Mouse (Mus musculus): Measurements from ENCODE around the gene Lbhd1. TPM values are rescaled to one million over a fixed set of nuclear protein-coding genes. Genes with fewer than 3 reads are reported as not detected.

Lbhd1 gene
- polyA plus RNA-seq, 1 experiment from 2014 or later: 30.5 TPM

GRCm38 (mm10) chr19:8898576-8898975 lies 15.0 kb downstream of the Lbhd1 start:
- H3K4me2 ChIP-seq (ENCODE audit: low read length): peak overlapping the region; percentile 84
- peaks cover 23% of the 10 kb centered on the region for H3K4me1 ChIP-seq (ENCODE audit: control insufficient read depth, insufficient read depth, low read length)
- H3K27ac ChIP-seq (ENCODE audit: low read length): peak overlapping the region; percentile 91
- H3K27me3 ChIP-seq (ENCODE audit: control insufficient read depth, insufficient read depth, low read depth, low read length): no peaks in the 10 kb centered on the region
- H3K9ac ChIP-seq (ENCODE audit: low read depth, low read length): peak overlapping the region; percentile 88
- H3K36me3 ChIP-seq (ENCODE audit: control insufficient read depth, insufficient read depth, low read length): peaks cover 15% of the 10 kb centered on the region
- 14% methylated on average over 13 of the region's 13 CpGs for WGBS
- H3K9me3 ChIP-seq (replicated peaks; ENCODE audit: control insufficient read depth, low read length, poor library complexity, severe bottlenecking): no peaks in the 10 kb centered on the region
- ATAC-seq: no peak
- H3K4me3 ChIP-seq (ENCODE audit: low read depth, low read length): peak overlapping the region; percentile 71

GRCm38 (mm10) chr19:8899079-8899478 lies 15.5 kb downstream of the Lbhd1 start:
- Histone ChIP-seq H3K9me3 (replicated peaks; ENCODE audit: control insufficient read depth, low read length, poor library complexity, severe bottlenecking) (no peaks in the 10 kb centered on the region), H3K4me3 (ENCODE audit: low read depth, low read length) (peak overlapping the region; percentile 71), H3K36me3 (ENCODE audit: control insufficient read depth, insufficient read depth, low read length) (peaks cover 15% of the 10 kb centered on the region), H3K9ac (ENCODE audit: low read depth, low read length) (peak overlapping the region; percentile 88), H3K4me1 (ENCODE audit: control insufficient read depth, insufficient read depth, low read length) (peaks cover 18% of the 10 kb centered on the region), H3K27ac (ENCODE audit: low read length) (no peak overlapping the region), H3K4me2 (ENCODE audit: low read length) (peak overlapping the region; percentile 84), H3K27me3 (ENCODE audit: control insufficient read depth, insufficient read depth, low read depth, low read length) (no peaks in the 10 kb centered on the region)
- ATAC-seq: no peak
- 63% methylated on average over 3 of the region's 3 CpGs for WGBS

- Histone ChIP-seq H3K4me3 (ENCODE audit: low read depth, low read length) (no peak overlapping the region), H3K27me3 (ENCODE audit: control insufficient read depth, insufficient read depth, low read depth, low read length) (no peaks in the 10 kb centered on the region), H3K4me2 (ENCODE audit: low read length) (no peak overlapping the region), H3K36me3 (ENCODE audit: control insufficient read depth, insufficient read depth, low read length) (peaks cover 36% of the 10 kb centered on the region), H3K9ac (ENCODE audit: low read depth, low read length) (no peak overlapping the region), H3K27ac (ENCODE audit: low read length) (no peak overlapping the region), H3K9me3 (replicated peaks; ENCODE audit: control insufficient read depth, low read length, poor library complexity, severe bottlenecking) (no peaks in the 10 kb centered on the region), H3K4me1 (ENCODE audit: control insufficient read depth, insufficient read depth, low read length) (peaks cover 9% of the 10 kb centered on the region)
- ATAC-seq: no peak
- 95% methylated on average over 5 of the region's 5 CpGs for WGBS
Measured at GRCm38 (mm10) chr19:8903412-8903811, 19.9 kb downstream of the Lbhd1 start.

- Histone ChIP-seq H3K36me3 (ENCODE audit: control insufficient read depth, insufficient read depth, low read length) (peaks cover 65% of the 10 kb centered on the region), H3K9ac (ENCODE audit: low read depth, low read length) (no peak overlapping the region), H3K27ac (ENCODE audit: low read length) (no peak overlapping the region), H3K27me3 (ENCODE audit: control insufficient read depth, insufficient read depth, low read depth, low read length) (no peaks in the 10 kb centered on the region), H3K9me3 (replicated peaks; ENCODE audit: control insufficient read depth, low read length, poor library complexity, severe bottlenecking) (no peaks in the 10 kb centered on the region), H3K4me2 (ENCODE audit: low read length) (no peak overlapping the region), H3K4me1 (ENCODE audit: control insufficient read depth, insufficient read depth, low read length) (no peaks in the 10 kb centered on the region), H3K4me3 (ENCODE audit: low read depth, low read length) (no peak overlapping the region)
- 91% methylated on average over 6 of the region's 6 CpGs for WGBS
- ATAC-seq: no peak
Measured at GRCm38 (mm10) chr19:8908531-8908930, 25.0 kb downstream of the Lbhd1 start.

DNA sequence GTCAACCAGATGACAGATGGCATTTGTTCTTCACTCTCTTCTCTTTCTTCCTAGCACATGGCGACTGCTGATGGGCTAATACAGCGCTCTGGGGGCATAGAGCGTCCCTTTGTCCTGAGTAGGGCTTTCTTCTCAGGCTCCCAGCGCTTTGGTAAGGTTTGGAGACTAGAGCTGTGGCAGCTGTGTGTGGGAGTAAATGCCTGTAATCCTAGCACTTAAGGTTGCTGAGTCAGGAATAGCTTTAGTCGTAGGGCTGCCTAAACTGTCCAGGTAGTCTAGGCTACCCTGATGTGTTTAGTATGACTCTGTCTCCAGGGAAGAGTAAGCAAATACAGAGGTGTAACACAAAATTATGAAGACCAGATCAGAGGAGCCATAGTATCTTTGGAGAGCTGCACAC lies 28.3 kb downstream of the Lbhd1 start:
- Histone ChIP-seq H3K4me3 (ENCODE audit: low read depth, low read length) (no peak overlapping the region), H3K9me3 (replicated peaks; ENCODE audit: control insufficient read depth, low read length, poor library complexity, severe bottlenecking) (no peaks in the 10 kb centered on the region), H3K4me1 (ENCODE audit: control insufficient read depth, insufficient read depth, low read length) (no peaks in the 10 kb centered on the region), H3K27ac (ENCODE audit: low read length) (no peak overlapping the region), H3K36me3 (ENCODE audit: control insufficient read depth, insufficient read depth, low read length) (peaks cover 75% of the 10 kb centered on the region), H3K27me3 (ENCODE audit: control insufficient read depth, insufficient read depth, low read depth, low read length) (no peaks in the 10 kb centered on the region), H3K9ac (ENCODE audit: low read depth, low read length) (no peak overlapping the region), H3K4me2 (ENCODE audit: low read length) (no peak overlapping the region)
- 91% methylated on average over 5 of the region's 5 CpGs for WGBS
- no peak for ATAC-seq

- 100% methylated on average over 3 of the region's 3 CpGs for WGBS
- Histone ChIP-seq H3K36me3 (ENCODE audit: control insufficient read depth, insufficient read depth, low read length) (peaks cover 56% of the 10 kb centered on the region), H3K27ac (ENCODE audit: low read length) (no peak overlapping the region), H3K4me2 (ENCODE audit: low read length) (no peak overlapping the region), H3K4me1 (ENCODE audit: control insufficient read depth, insufficient read depth, low read length) (no peaks in the 10 kb centered on the region), H3K27me3 (ENCODE audit: control insufficient read depth, insufficient read depth, low read depth, low read length) (no peaks in the 10 kb centered on the region), H3K4me3 (ENCODE audit: low read depth, low read length) (no peak overlapping the region), H3K9ac (ENCODE audit: low read depth, low read length) (no peak overlapping the region), H3K9me3 (replicated peaks; ENCODE audit: control insufficient read depth, low read length, poor library complexity, severe bottlenecking) (no peaks in the 10 kb centered on the region)
- ATAC-seq: no peak
Measured at GRCm38 (mm10) chr19:8914212-8914611, 30.7 kb downstream of the Lbhd1 start.

- WGBS: 90% methylated on average over 3 of the region's 3 CpGs
- Histone ChIP-seq H3K9me3 (replicated peaks; ENCODE audit: control insufficient read depth, low read length, poor library complexity, severe bottlenecking) (no peaks in the 10 kb centered on the region), H3K27ac (ENCODE audit: low read length) (no peak overlapping the region), H3K9ac (ENCODE audit: low read depth, low read length) (no peak overlapping the region), H3K4me3 (ENCODE audit: low read depth, low read length) (no peak overlapping the region), H3K4me1 (ENCODE audit: control insufficient read depth, insufficient read depth, low read length) (peaks cover 11% of the 10 kb centered on the region), H3K36me3 (ENCODE audit: control insufficient read depth, insufficient read depth, low read length) (peaks cover 23% of the 10 kb centered on the region), H3K4me2 (ENCODE audit: low read length) (no peak overlapping the region), H3K27me3 (ENCODE audit: control insufficient read depth, insufficient read depth, low read depth, low read length) (no peaks in the 10 kb centered on the region)
- no peak for ATAC-seq
Measured at GRCm38 (mm10) chr19:8919000-8919399, 35.5 kb downstream of the Lbhd1 start.

DNA sequence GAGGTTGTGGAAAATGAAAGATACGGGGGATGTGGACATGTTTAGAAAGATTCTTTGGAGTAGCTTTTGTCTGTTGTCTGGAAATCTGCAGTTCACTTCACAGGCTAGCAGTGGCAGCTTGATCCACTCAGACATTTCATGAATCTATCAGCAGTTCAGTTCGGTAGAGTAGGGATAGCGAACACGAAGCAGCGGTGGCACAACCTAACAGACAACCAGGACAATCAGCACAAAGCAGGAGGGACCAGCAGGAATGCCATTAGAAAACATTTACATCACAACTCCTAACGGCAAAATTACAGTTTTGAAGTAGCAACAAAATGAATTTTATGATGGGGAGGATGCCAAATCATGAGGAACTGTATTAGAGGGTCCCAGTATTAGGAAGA lies 36.1 kb downstream of the Lbhd1 start:
- H3K36me3 ChIP-seq (ENCODE audit: control insufficient read depth, insufficient read depth, low read length): peaks cover 16% of the 10 kb centered on the region
- H3K9me3 ChIP-seq (replicated peaks; ENCODE audit: control insufficient read depth, low read length, poor library complexity, severe bottlenecking): no peaks in the 10 kb centered on the region
- no peak overlapping the region; the same call in 1 of the 2 replicates for H3K9ac ChIP-seq (ENCODE audit: low read depth, low read length)
- H3K27me3 ChIP-seq (ENCODE audit: control insufficient read depth, insufficient read depth, low read depth, low read length): no peaks in the 10 kb centered on the region
- H3K4me2 ChIP-seq (ENCODE audit: low read length): peak overlapping the region; percentile 88
- H3K4me3 ChIP-seq (ENCODE audit: low read depth, low read length): peak overlapping the region; percentile 75
- whole genome bisulfite sequencing: 69% methylated on average over 6 of the region's 6 CpGs
- no peak; the same call in 1 of the 2 replicates for ATAC-seq
- peak overlapping the region; percentile 81 for H3K27ac ChIP-seq (ENCODE audit: low read length)
- H3K4me1 ChIP-seq (ENCODE audit: control insufficient read depth, insufficient read depth, low read length): peaks cover 11% of the 10 kb centered on the region

DNA sequence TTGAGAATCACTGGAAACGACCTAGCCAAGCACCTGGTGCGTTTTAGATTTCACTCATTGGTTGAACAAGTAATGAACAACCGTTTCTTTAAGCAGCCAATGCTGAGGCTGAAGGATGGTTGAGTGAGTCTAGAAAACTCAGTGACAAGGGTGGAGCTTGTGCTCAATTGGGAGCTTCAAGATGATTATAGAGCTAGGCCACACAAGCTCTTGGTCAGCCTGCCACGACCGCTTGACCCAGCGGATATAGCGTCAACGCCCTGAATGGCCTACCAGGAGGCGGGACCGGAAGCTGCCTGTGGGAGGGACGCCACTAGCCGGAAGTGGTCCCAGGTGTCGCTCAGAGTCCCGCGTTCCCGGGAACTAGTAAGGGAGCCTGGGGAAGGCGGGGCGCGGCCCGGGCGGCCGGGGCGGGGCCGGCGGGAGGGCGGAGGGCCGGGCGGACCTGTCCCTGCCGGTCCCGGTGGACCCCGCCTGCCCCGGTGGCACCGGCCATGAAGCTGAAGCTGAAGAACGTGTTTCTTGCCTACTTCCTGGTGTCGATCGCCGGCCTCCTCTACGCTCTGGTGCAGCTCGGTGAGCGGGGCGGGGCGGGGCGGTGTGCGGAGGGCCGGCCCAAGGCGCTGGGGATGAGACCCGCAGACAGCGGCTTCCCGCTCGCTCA lies 36.7 kb downstream of the Lbhd1 start, which contains the start of gene B3gat3:
Gene B3gat3 (plus strand): TSS at position 302 of the 664 bp plus-strand sequence.
- no peaks in the 10 kb centered on the region for H3K27me3 ChIP-seq (ENCODE audit: control insufficient read depth, insufficient read depth, low read depth, low read length)
- H3K4me2 ChIP-seq (ENCODE audit: low read length): peak within 1 kb of the TSS; percentile 88

More for the DNA sequence above, 36.7 kb downstream of the Lbhd1 start, which contains the start of gene B3gat3:
- Histone ChIP-seq H3K27ac (ENCODE audit: low read length) (peak within 1 kb of the TSS; percentile 81), H3K4me3 (ENCODE audit: low read depth, low read length) (peak within 1 kb of the TSS; percentile 75), H3K9me3 (replicated peaks; ENCODE audit: control insufficient read depth, low read length, poor library complexity, severe bottlenecking) (no peaks in the 10 kb centered on the region), H3K36me3 (ENCODE audit: control insufficient read depth, insufficient read depth, low read length) (peaks cover 11% of the 10 kb centered on the region), H3K9ac (ENCODE audit: low read depth, low read length) (peak within 1 kb of the TSS; percentile 72), H3K4me1 (ENCODE audit: control insufficient read depth, insufficient read depth, low read length) (peaks cover 11% of the 10 kb centered on the region)
- ATAC-seq: peak; percentile 97
- WGBS: 3% methylated on average over 38 of the region's 50 CpGs
